Mouse (Mus musculus) macrophage (primary cell): Measurements from ENCODE around the gene Tbx19. TPM values are rescaled to one million over a fixed set of nuclear protein-coding genes. Genes with fewer than 3 reads are reported as not detected.

Experiments
- H3K27ac ChIP-seq: fragments of 350-480 bp; formaldehyde crosslinking; 2 replicates; pipeline ENCODE4 v1.9.0; 2021
- H3K36me3 ChIP-seq: fragments of 350-480 bp; formaldehyde crosslinking; 2 replicates; pipeline ENCODE4 v1.9.0; 2021; ENCODE audit errors: inconsistent target
- H3K4me3 ChIP-seq: fragments of 350-480 bp; formaldehyde crosslinking; 2 replicates; pipeline ENCODE4 v1.9.0; 2021; ENCODE audit errors: inconsistent target
- H3K79me2 ChIP-seq: fragments of 350-480 bp; formaldehyde crosslinking; 2 replicates; pipeline ENCODE4 v1.9.0; 2021; ENCODE audit errors: inconsistent target
- WGBS: methylation state at CpG from one replicate; pipeline ENCODE4 v1.1.7; 2026; ENCODE audit warnings: inconsistent platforms; ENCODE audit not compliant: missing documents; 5-methylcytosine and 5-hydroxymethylcytosine counted together
- polyA plus RNA-seq: library from polyadenylated mRNA; stranded (reverse); fragments of 250-400 nt; gene quantifications from 3 replicates; pipeline ENCODE4 v1.2.4, GENCODE M21; 2018; ENCODE audit warnings: inconsistent platforms

Tbx19 gene
- polyA plus RNA-seq, 1 experiment from 2014 or later: not detected

DNA sequence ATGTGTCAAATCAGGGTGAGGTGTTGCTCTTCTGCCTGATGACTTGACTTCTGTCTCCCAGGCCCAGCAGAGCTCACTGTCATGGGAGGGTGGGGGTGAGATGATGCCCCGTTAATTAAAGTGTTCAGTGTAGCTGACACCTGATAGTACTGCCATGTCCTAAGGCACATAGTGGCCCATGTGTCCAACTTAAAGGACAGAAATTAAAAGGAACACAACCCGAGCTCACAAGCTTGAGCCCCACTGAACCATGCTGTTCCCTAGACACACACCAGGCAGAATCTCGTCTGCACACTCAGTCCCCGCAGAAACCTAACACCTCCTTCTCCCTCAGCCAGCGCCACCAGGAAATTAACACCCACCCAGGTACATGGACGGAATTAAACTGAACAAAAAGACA, 4.3 kb upstream of the Tbx19 start:
- Histone ChIP-seq H3K27ac (no peak overlapping the region), H3K36me3 (no peaks in the 10 kb centered on the region), H3K4me3 (no peak overlapping the region), H3K79me2 (no peaks in the 10 kb centered on the region)
- WGBS: 91% methylated on average over 6 of the region's 6 CpGs

GRCm38 (mm10) chr1:165158841-165159240, 1.7 kb downstream of the Tbx19 start:
- Histone ChIP-seq H3K4me3 (no peak overlapping the region), H3K27ac (no peak overlapping the region), H3K36me3 (no peaks in the 10 kb centered on the region), H3K79me2 (no peaks in the 10 kb centered on the region)
- WGBS: over 99% methylated on average over 10 of the region's 10 CpGs

DNA sequence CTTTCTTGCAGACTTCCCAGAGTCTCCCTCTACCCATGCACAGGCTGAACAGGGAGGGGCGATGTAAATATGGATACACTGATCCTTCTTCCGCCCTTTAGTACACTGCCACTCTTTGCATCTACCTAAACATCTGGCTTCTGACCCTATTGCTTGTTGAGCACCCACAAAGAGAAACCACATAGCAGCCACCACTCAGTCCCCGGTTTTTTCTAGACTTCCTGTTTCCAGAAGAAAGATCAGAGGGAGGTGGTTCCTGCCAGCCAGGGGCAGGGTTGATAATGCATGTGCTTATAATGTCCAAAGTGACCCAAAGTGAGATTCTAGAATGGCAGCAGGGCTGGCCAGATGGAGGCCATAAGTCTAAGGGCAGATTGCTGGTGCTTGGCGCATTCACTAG, 6.4 kb downstream of the Tbx19 start:
- Histone ChIP-seq H3K79me2 (no peaks in the 10 kb centered on the region), H3K27ac (no peak overlapping the region), H3K36me3 (no peaks in the 10 kb centered on the region), H3K4me3 (no peak overlapping the region)
- 16% methylated on average over 4 of the region's 4 CpGs for WGBS

DNA sequence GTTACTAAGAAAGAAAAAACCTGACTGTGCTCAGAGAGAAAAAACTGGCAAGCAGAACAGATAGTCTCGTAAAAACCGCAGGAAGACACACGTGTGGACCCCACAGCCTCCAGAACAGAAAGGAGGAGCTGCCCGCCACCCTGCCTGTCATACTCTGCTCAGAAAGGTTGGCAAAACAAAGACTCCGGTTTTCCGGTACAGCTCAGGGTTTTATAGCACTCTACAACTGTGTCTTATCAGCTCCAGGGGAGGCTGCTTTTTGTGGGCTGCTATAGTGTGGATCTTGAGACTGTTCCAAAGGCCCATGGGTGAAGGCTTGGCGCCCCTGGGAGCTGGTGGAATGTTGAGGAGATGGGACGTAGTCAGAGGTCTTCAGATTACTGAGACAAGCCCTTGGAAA, 9.4 kb downstream of the Tbx19 start:
- H3K79me2 ChIP-seq: no peaks in the 10 kb centered on the region
- WGBS: 63% methylated on average over 8 of the region's 8 CpGs
- H3K36me3 ChIP-seq: no peaks in the 10 kb centered on the region
- no peak overlapping the region for H3K4me3 ChIP-seq
- no peak overlapping the region for H3K27ac ChIP-seq

DNA sequence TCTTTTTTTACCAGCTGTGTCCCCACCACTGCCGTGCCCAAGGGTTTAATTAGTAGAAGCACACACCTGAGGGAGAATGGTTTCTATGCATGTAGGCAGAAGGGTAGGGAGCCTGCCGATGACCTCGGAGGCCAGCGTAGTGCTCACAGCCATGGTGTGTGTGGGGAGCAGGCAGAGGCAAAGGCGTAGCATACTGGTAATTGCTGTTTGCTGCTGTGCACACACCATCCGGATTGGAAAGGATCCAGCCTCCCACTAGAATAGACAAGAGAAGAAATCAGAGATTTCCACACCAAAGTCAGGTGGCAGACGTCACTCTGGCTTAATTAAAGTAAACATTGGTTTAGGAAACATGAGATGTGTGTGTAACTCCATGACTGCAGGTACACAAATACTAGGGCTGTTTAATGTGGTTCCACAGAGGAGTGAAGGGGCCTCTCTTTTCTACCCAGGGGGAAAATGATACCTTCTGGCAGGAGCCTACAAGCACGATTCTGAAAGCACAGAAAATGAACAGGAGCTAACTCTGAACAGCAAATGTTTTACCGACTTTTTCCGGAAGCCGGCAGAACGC, 18.1 kb downstream of the Tbx19 start:
- H3K4me3 ChIP-seq: no peak overlapping the region

GRCm38 (mm10) chr1:165140227-165140626, 20.3 kb downstream of the Tbx19 start:
- H3K36me3 ChIP-seq: no peaks in the 10 kb centered on the region
- WGBS: 69% methylated on average over 3 of the region's 3 CpGs
- H3K4me3 ChIP-seq: no peak overlapping the region
- H3K27ac ChIP-seq: no peak overlapping the region
- H3K79me2 ChIP-seq: no peaks in the 10 kb centered on the region

More for the DNA sequence above, 18.1 kb downstream of the Tbx19 start:
- 89% methylated on average over 12 of the region's 12 CpGs for WGBS
- H3K79me2 ChIP-seq: no peaks in the 10 kb centered on the region
- H3K27ac ChIP-seq: no peak overlapping the region
- no peaks in the 10 kb centered on the region for H3K36me3 ChIP-seq

GRCm38 (mm10) chr1:165133858-165134257, 26.7 kb downstream of the Tbx19 start:
- WGBS: 11% methylated on average over 2 of the region's 2 CpGs
- H3K4me3 ChIP-seq: no peak overlapping the region

GRCm38 (mm10) chr1:165133279-165133678, 27.3 kb downstream of the Tbx19 start:
- no peaks in the 10 kb centered on the region for H3K79me2 ChIP-seq
- 64% methylated on average over 5 of the region's 5 CpGs for WGBS

More at GRCm38 (mm10) chr1:165133858-165134257, 26.7 kb downstream of the Tbx19 start:
- Histone ChIP-seq H3K27ac (no peak overlapping the region), H3K36me3 (no peaks in the 10 kb centered on the region), H3K79me2 (no peaks in the 10 kb centered on the region)

GRCm38 (mm10) chr1:165132187-165132877, 28.2 kb downstream of the Tbx19 start:
- WGBS: 60% methylated on average over 13 of the region's 14 CpGs

More at GRCm38 (mm10) chr1:165133279-165133678, 27.3 kb downstream of the Tbx19 start:
- Histone ChIP-seq H3K4me3 (no peak overlapping the region), H3K36me3 (no peaks in the 10 kb centered on the region), H3K27ac (no peak overlapping the region)

DNA sequence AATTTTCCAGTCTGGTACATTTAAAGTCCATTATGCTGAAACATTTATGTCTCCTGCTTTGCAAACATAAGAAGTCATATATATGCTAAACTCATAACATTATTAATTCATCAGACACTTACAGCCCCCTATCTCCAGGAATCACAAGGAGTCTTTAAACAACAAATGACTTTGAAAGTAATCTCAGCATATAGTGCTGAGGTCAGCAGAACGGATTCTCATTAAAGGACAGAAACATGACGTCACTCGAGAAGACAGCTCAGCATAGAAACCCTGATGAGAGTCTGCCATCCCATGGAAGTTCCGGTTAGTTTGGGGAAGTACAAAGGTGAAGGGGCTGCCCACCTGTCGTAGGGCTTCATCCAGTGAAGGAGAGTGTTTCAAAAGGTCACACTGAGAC, 31.0 kb downstream of the Tbx19 start:
- WGBS: 71% methylated on average over 5 of the region's 5 CpGs

More at GRCm38 (mm10) chr1:165132187-165132877, 28.2 kb downstream of the Tbx19 start:
- Histone ChIP-seq H3K36me3 (no peaks in the 10 kb centered on the region), H3K79me2 (no peaks in the 10 kb centered on the region), H3K27ac (no peak overlapping the region), H3K4me3 (no peak overlapping the region)

DNA sequence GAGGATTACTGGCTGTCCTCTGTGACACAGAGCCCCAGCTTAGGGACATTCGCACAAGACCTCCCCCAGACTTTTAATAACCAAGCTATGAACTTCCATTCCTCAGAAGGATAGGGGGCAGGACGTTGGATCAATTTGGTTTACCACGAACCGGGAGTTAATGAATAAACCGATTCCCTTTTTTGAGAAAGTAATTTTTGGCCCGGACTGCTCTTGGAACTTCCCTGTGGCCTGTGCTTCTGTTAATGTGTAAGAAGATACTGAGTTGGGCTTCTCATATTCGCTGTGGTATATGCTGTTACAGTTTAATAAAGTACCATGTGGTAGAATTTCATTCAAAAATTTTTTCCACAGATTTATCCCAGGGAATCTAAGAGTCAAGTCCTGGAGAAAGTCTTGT, 39.5 kb downstream of the Tbx19 start:
- H3K79me2 ChIP-seq: no peaks in the 10 kb centered on the region
- 60% methylated on average over 7 of the region's 7 CpGs for WGBS

More for the DNA sequence above, 31.0 kb downstream of the Tbx19 start:
- H3K4me3 ChIP-seq: no peak overlapping the region
- no peak overlapping the region for H3K27ac ChIP-seq
- no peaks in the 10 kb centered on the region for H3K36me3 ChIP-seq
- no peaks in the 10 kb centered on the region for H3K79me2 ChIP-seq

DNA sequence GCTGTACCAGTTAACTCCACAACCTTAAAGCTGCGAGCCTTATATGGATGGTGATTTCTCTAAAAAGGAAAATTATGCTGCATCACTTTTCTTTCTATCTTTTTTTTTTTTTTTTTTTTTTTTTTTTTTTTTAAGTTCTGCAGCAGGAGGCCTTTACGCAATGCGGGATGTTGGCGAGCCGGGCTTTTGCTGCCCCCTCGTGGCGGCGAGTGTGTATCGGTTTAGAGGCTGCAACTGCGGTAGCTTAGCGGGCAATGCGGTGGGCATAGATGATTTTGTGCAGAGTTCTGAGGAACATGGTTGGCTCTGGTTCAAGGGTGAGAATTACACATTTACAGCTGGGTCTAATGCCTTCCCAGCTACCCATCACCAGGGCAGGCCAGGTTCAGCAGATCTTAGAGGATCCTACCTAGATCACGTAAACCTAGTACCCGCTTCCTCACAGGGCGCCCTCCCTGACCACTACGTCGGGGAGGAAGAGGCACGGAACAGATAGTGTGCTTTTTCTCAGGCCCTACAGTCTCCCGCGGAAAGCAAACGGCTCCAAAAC, 40.1 kb downstream of the Tbx19 start:
- Histone ChIP-seq H3K36me3 (no peaks in the 10 kb centered on the region), H3K4me3 (no peak overlapping the region), H3K79me2 (no peaks in the 10 kb centered on the region), H3K27ac (no peak overlapping the region)
- 10% methylated on average over 20 of the region's 21 CpGs for WGBS

More for the DNA sequence above, 39.5 kb downstream of the Tbx19 start:
- Histone ChIP-seq H3K4me3 (no peak overlapping the region), H3K36me3 (no peaks in the 10 kb centered on the region), H3K27ac (no peak overlapping the region)

- Histone ChIP-seq H3K36me3 (no peaks in the 10 kb centered on the region), H3K79me2 (no peaks in the 10 kb centered on the region), H3K4me3 (no peak overlapping the region), H3K27ac (no peak overlapping the region)
- 71% methylated on average over 9 of the region's 9 CpGs for WGBS
These were observed 40.8 kb downstream of the Tbx19 start for GRCm38 (mm10) chr1:165119760-165120159.

GRCm38 (mm10) chr1:165119011-165119726, 41.4 kb downstream of the Tbx19 start:
- 89% methylated on average over 13 of the region's 15 CpGs for WGBS
- no peaks in the 10 kb centered on the region for H3K36me3 ChIP-seq
- H3K79me2 ChIP-seq: no peaks in the 10 kb centered on the region
- no peak overlapping the region for H3K4me3 ChIP-seq
- H3K27ac ChIP-seq: no peak overlapping the region
